Mouse (Mus musculus): ENCODE data around the gene Aff3.
A peak's percentile ranks its signal among the peaks of the same experiment; 100 is the strongest.

Aff3 gene

GRCm38 (mm10) chr1:38545282-38545945 lies 119.3 kb downstream of the Aff3 start:
- DNase-seq (ENCODE audit: extremely low spot score, low spot score), result peak; percentile 70

- DNase-seq (ENCODE audit: extremely low spot score, low spot score), result peak; percentile 26
These were observed 120.3 kb downstream of the Aff3 start for GRCm38 (mm10) chr1:38544501-38544900.

GRCm38 (mm10) chr1:38541536-38541935 lies 123.2 kb downstream of the Aff3 start:
- peak; percentile 12 for DNase-seq (ENCODE audit: extremely low spot score, low spot score)

- DNase-seq (ENCODE audit: extremely low spot score, low spot score), result no peak
These were observed 127.7 kb downstream of the Aff3 start for GRCm38 (mm10) chr1:38536929-38537540.

GRCm38 (mm10) chr1:38532581-38532980 lies 132.2 kb downstream of the Aff3 start:
- no peak for DNase-seq (ENCODE audit: extremely low spot score, low spot score)

GRCm38 (mm10) chr1:38528607-38529006 lies 136.1 kb downstream of the Aff3 start:
- no peak for DNase-seq (ENCODE audit: extremely low spot score, low spot score)

- no peak for DNase-seq (ENCODE audit: extremely low spot score, low spot score)
These were observed 138.2 kb downstream of the Aff3 start for GRCm38 (mm10) chr1:38526568-38526967.

- no peak for DNase-seq (ENCODE audit: extremely low spot score, low spot score)
These were observed 143.1 kb downstream of the Aff3 start for GRCm38 (mm10) chr1:38521651-38522050.

GRCm38 (mm10) chr1:38516225-38516624 lies 148.5 kb downstream of the Aff3 start:
- no peak for DNase-seq (ENCODE audit: extremely low spot score, low spot score)

GRCm38 (mm10) chr1:38514634-38515011 lies 150.1 kb downstream of the Aff3 start:
- DNase-seq (ENCODE audit: extremely low spot score, low spot score), result no peak

GRCm38 (mm10) chr1:38513970-38514633 lies 150.7 kb downstream of the Aff3 start:
- no peak for DNase-seq (ENCODE audit: extremely low spot score, low spot score)

- no peak for DNase-seq (ENCODE audit: extremely low spot score, low spot score)
These were observed 152.3 kb downstream of the Aff3 start for GRCm38 (mm10) chr1:38512258-38513081.

- DNase-seq (ENCODE audit: extremely low spot score, low spot score), result no peak
These were observed 153.7 kb downstream of the Aff3 start for GRCm38 (mm10) chr1:38511076-38511475.

- no peak for DNase-seq (ENCODE audit: extremely low spot score, low spot score)
These were observed 155.5 kb downstream of the Aff3 start for GRCm38 (mm10) chr1:38509301-38509700.

GRCm38 (mm10) chr1:38507636-38508179 lies 157.0 kb downstream of the Aff3 start:
- DNase-seq (ENCODE audit: extremely low spot score, low spot score), result no peak

GRCm38 (mm10) chr1:38506396-38506795 lies 158.4 kb downstream of the Aff3 start:
- DNase-seq (ENCODE audit: extremely low spot score, low spot score), result no peak

- DNase-seq (ENCODE audit: extremely low spot score, low spot score), result no peak
These were observed 161.2 kb downstream of the Aff3 start for GRCm38 (mm10) chr1:38503431-38504089.

- DNase-seq (ENCODE audit: extremely low spot score, low spot score), result no peak
These were observed 162.0 kb downstream of the Aff3 start for GRCm38 (mm10) chr1:38502797-38503196.

- DNase-seq (ENCODE audit: extremely low spot score, low spot score), result no peak
These were observed 163.5 kb downstream of the Aff3 start for GRCm38 (mm10) chr1:38501231-38501630.

- no peak for DNase-seq (ENCODE audit: extremely low spot score, low spot score)
These were observed 165.3 kb downstream of the Aff3 start for GRCm38 (mm10) chr1:38499500-38499899.

GRCm38 (mm10) chr1:38497576-38497975 lies 167.2 kb downstream of the Aff3 start:
- no peak for DNase-seq (ENCODE audit: extremely low spot score, low spot score)

All from neural tube, embryonic 10.5 days (tissue).